Mouse (Mus musculus) cerebellum, adult 2 months (tissue): ENCODE results near the gene Cidec. TPM values are rescaled to one million over a fixed set of nuclear protein-coding genes. Genes with fewer than 3 reads are reported as not detected.

Experiments
- DNase-seq, 2 experiments: peaks; one replicate each; pipeline ENCODE4 v3.0.0; 2021
- H3K27ac ChIP-seq: fragments of 200-500 bp; 2 replicates; pipeline ENCODE4 v1.5.1; 2012; ENCODE audit warnings: low read length, control low read depth, inconsistent platforms; ENCODE audit not compliant: insufficient read depth
- H3K27me3 ChIP-seq: fragments of 200-500 bp; 2 replicates; pipeline ENCODE4 v1.6.1; 2012; ENCODE audit warnings: inconsistent platforms, mild to moderate bottlenecking, low read length, moderate library complexity; ENCODE audit not compliant: control insufficient read depth, insufficient read depth
- H3K4me1 ChIP-seq: fragments of 200-500 bp; 2 replicates; pipeline ENCODE4 v1.6.1; 2011; ENCODE audit warnings: low read length; ENCODE audit not compliant: control insufficient read depth, insufficient read depth
- H3K4me3 ChIP-seq: fragments of 200-500 bp; replicated peaks from 2 replicates; pipeline ENCODE3; 2011; ENCODE audit warnings: mild to moderate bottlenecking, low read depth, low read length, control low read depth; ENCODE audit not compliant: insufficient read depth
- CTCF ChIP-seq: fragments of 200-500 bp; IDR thresholded peaks from 2 replicates; pipeline ENCODE4 v1.5.1; 2011; ENCODE audit warnings: low read depth, mild to moderate bottlenecking, control low read depth, low read length, moderate library complexity, borderline replicate concordance; ENCODE audit not compliant: insufficient read depth
- POLR2A ChIP-seq: fragments of 200-500 bp; IDR thresholded peaks from 2 replicates; pipeline ENCODE4 v1.6.1; 2011; ENCODE audit warnings: low read length, control low read depth, borderline replicate concordance; ENCODE audit not compliant: insufficient read depth
- WGBS: fragments of 180-500 bp; shearing (Covaris S2); methylation state at CpG from one replicate; pipeline ENCODE4 v1.1.7; 2018; 5-methylcytosine and 5-hydroxymethylcytosine counted together
- polyA plus RNA-seq: library from polyadenylated mRNA; depleted of rRNA; stranded (reverse); fragments of >200 nt; gene quantifications from 2 replicates; pipeline ENCODE4 v1.2.3, GENCODE M21; 2012

Gene Cidec
- polyA plus RNA-seq, 1 experiment = 0.10 TPM

- WGBS = 42% methylated on average over 12 of the region's 12 CpGs
- 0 out of 2 replicates have a peak overlapping the region, but pooled peaks have one; percentile 14 for H3K27ac ChIP-seq
These were observed 7.5 kb upstream of the Cidec start for GRCm38 (mm10) chr6:113443091-113443490.

GRCm38 (mm10) chr6:113442442-113443090 is 7.0 kb upstream of the Cidec start, which contains the start of gene Jagn1:
Gene Jagn1, plus strand, starts transcription at chr6:113442569.
- peaks cover 7% of the 10 kb centered on the region; the same call in 1 of the 2 replicates for H3K4me1 ChIP-seq
- no peaks in the 10 kb centered on the region for H3K27me3 ChIP-seq
- peak; percentile 91 to 93 for DNase-seq
- TF ChIP-seq POLR2A = peak; percentile 74; the same call in 1 of the 2 replicates
- TF ChIP-seq CTCF = no peak
- peak within 1 kb of the TSS; percentile 65 for H3K4me3 ChIP-seq
- peak within 1 kb of the TSS; percentile 40 for H3K27ac ChIP-seq
- under 1% methylated on average over 45 of the region's 45 CpGs for WGBS

More at GRCm38 (mm10) chr6:113443091-113443490, 7.5 kb upstream of the Cidec start:
- Histone ChIP-seq H3K27me3 (no peaks in the 10 kb centered on the region), H3K4me1 (peaks cover 7% of the 10 kb centered on the region; the same call in 1 of the 2 replicates), H3K4me3 (peak overlapping the region; percentile 65)
- no peak for DNase-seq
- TF ChIP-seq POLR2A (no peak), CTCF (peak; percentile 2; the same call in 1 of the 2 replicates)

DNA sequence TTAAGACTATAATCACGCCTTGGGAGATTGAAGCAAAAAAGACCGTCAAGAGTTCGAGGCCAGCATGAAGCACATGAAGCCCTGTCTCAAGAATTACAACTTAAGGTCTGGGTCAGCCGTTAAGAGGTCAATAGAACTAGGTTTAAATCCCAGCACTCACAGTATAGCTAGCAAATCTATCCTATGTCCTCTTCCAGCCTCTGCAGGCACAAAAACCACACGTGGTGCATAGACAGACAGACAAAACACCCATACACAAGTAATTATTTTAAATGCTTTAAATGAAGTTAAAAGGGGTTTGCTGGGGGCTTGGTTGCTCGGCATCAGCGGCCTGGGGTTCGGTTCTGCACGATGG is 6.5 kb upstream of the Cidec start:
- WGBS = 34% methylated on average over 9 of the region's 9 CpGs
- Histone ChIP-seq H3K4me3 (peak overlapping the region; percentile 65), H3K27me3 (no peaks in the 10 kb centered on the region), H3K27ac (peak overlapping the region; percentile 40; the same call in 1 of the 2 replicates), H3K4me1 (peaks cover 4% of the 10 kb centered on the region; the same call in 1 of the 2 replicates)
- DNase-seq = no peak
- TF ChIP-seq POLR2A = no peak
- TF ChIP-seq CTCF = no peak

- Histone ChIP-seq H3K27ac (no peak overlapping the region), H3K4me1 (peaks cover 2% of the 10 kb centered on the region; the same call in 1 of the 2 replicates), H3K27me3 (no peaks in the 10 kb centered on the region), H3K4me3 (no peak overlapping the region)
- WGBS = 34% methylated on average over 7 of the region's 7 CpGs
- peak; percentile 70 to 83 for DNase-seq
- TF ChIP-seq CTCF = peak; percentile 86
- TF ChIP-seq POLR2A = no peak
These were observed 5.7 kb upstream of the Cidec start for GRCm38 (mm10) chr6:113441147-113441680.

DNA sequence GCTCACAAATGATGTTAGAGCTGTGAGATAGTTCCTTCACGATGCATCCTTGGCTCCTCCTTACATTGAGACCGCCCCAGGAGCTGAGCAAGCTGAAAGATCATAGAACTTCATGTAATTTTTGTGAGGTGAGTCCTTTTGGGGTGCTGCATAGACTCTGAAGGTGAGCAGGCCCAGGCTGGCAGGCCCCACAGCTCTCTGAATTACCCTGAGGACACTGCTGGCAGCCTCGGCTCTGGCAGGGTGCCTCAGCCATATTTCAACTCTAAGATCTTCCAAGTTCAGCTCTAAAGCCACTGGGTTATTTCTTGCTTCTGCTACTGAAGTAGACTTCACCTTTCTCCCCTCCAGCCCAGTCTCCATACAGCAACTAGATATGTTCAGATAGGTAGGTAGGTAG is 5.1 kb upstream of the Cidec start:
- TF ChIP-seq CTCF (no peak), POLR2A (no peak)
- H3K27ac ChIP-seq = no peak overlapping the region
- H3K27me3 ChIP-seq = no peaks in the 10 kb centered on the region
- whole genome bisulfite sequencing = 66% methylated on average over 3 of the region's 3 CpGs
- H3K4me1 ChIP-seq = peaks cover 2% of the 10 kb centered on the region; the same call in 1 of the 2 replicates
- no peak overlapping the region for H3K4me3 ChIP-seq
- no peak for DNase-seq

DNA sequence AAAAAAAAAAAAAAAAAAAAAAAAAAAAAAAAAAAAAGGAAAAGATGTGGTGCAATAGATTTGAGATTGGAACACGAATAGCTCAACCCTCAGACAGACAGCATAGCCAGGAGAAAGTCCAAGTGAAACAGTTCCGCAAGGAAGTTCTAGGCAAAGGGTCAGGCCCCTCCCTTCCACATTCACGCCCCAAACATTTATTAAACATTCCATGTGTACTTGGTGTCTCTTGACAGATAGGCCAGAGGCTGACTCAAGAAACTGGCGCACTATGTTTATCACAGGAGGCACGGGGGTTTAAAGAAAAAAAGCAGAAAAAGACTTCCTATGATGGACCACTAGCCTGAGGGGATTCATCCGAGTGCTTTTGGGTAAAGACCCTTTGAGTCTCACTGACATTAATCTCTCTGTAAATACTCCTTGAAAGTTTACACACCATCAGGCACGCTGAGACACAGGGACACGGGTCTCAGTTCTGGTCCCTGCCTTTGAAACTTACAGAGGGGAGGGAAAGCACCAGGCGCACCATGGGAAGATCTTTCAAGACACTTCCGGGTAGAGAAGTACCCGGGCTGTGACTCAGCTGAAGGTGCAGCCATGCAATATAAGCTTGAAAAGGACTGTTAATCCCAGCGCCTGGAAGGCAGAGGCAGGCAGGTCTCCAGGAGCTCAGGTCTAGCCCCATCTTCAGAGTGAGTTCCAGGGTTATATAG is 3.3 kb upstream of the Cidec start:
- Histone ChIP-seq H3K4me1 (peaks cover 2% of the 10 kb centered on the region; the same call in 1 of the 2 replicates), H3K27me3 (no peaks in the 10 kb centered on the region), H3K27ac (no peak overlapping the region), H3K4me3 (no peak overlapping the region)
- TF ChIP-seq CTCF (no peak), POLR2A (no peak)
- no peak for DNase-seq
- 63% methylated on average over 12 of the region's 12 CpGs for WGBS

GRCm38 (mm10) chr6:113437135-113437534 is 1.6 kb upstream of the Cidec start:
- TF ChIP-seq CTCF (no peak), POLR2A (no peak)

More at GRCm38 (mm10) chr6:113437135-113437534, 1.6 kb upstream of the Cidec start:
- 72% methylated on average over 12 of the region's 12 CpGs for WGBS
- Histone ChIP-seq H3K27ac (no peak overlapping the region), H3K27me3 (no peaks in the 10 kb centered on the region), H3K4me3 (no peak overlapping the region), H3K4me1 (no peaks in the 10 kb centered on the region)
- no peak for DNase-seq
